Mouse (Mus musculus) C2C12 (cell line): ENCODE results near the gene Fkbp5.

Experiments used
- CEBPB ChIP-seq: IDR thresholded peaks from one replicate; pipeline ENCODE4 v1.6.1; 2011; ENCODE audit warnings: low read depth, mild to moderate bottlenecking, control low read depth, moderate library complexity
- CTCF ChIP-seq: IDR thresholded peaks from one replicate; pipeline ENCODE4 v1.5.1; 2011; ENCODE audit not compliant: control insufficient read depth, insufficient read depth, insufficient read length
- MAX ChIP-seq: IDR thresholded peaks from one replicate; pipeline ENCODE4 v1.6.1; 2011; ENCODE audit warnings: mild to moderate bottlenecking, control low read depth
- MYOD1 ChIP-seq: IDR thresholded peaks from one replicate; pipeline ENCODE4 v1.6.1; 2011; ENCODE audit warnings: low read depth; ENCODE audit not compliant: control insufficient read depth, insufficient read length
- MYOG ChIP-seq: IDR thresholded peaks from one replicate; pipeline ENCODE4 v1.6.1; 2011; ENCODE audit not compliant: control insufficient read depth, insufficient read length; ENCODE audit errors: extremely low read depth
- USF1 ChIP-seq: IDR thresholded peaks from one replicate; pipeline ENCODE4 v1.6.1; 2011; ENCODE audit warnings: low read depth, mild to moderate bottlenecking, control low read depth, moderate library complexity

- TF ChIP-seq CTCF (no peak), CEBPB (no peak), USF1 (no peak), MYOD1 (no peak), MYOG (no peak), MAX (no peak)
These were observed 3.9 kb upstream of the Fkbp5 start for GRCm38 (mm10) chr17:28521071-28521726.
